Mouse (Mus musculus) layer of hippocampus, adult 8-10 months (tissue): ENCODE measurements around the gene Ccdc151. TPM values are rescaled to one million over a fixed set of nuclear protein-coding genes. Genes with fewer than 3 reads are reported as not detected.

Source experiments
- DNase-seq, 2 experiments: peaks; one replicate each; pipeline ENCODE4 v3.0.0; 2022; ENCODE audit warnings: low spot score in 2 of 2
- total RNA-seq, 4 experiments: library from RNA; stranded (reverse); gene quantifications; 2 replicates each; pipeline ENCODE4 v1.2.4; 2022

Ccdc151 gene
- total RNA-seq, 4 experiments from 2014 or later, result 6.5 to 12.3 (median 8.3) TPM

DNA sequence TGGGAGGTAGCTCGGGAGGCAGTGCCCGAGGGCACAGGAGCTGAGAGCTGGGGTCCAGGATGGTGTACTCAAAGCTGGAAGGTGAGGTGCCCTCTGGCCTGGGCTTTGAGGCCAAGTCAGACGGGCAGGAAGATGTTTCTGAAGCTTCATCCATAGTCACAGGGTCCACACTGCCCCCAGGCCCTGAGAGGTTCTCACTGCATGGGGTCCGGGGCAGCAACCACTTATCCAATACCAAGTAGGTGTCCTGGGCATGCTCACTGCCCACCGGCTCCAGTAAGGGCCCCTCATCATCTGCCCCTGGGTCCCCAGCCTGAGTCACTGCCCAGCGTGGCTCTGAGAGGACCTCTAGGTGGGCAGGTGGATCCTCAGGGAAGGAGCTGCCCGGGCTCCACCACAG is 43.2 kb downstream of the Ccdc151 start:
- no peak for DNase-seq

DNA sequence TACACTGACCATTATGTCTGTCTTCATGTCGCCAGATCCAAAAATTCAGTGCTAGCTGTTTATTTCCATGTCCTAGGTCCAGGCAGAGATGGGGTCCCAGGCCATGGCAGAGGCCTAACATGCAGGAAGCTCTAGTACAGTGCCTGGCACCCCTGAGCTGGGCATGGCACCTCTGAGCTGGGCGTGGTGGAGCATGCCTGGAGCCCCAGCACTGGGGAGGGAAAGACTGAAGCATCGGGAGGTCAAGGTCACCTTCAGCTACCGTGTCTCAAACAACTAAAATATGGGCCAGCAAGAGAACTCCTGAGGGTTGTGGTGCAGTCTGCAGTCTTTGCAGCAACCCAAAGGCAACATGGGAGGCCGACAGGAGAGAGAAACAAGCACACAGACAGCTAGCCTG is 44.1 kb downstream of the Ccdc151 start:
- DNase-seq, result no peak

DNA sequence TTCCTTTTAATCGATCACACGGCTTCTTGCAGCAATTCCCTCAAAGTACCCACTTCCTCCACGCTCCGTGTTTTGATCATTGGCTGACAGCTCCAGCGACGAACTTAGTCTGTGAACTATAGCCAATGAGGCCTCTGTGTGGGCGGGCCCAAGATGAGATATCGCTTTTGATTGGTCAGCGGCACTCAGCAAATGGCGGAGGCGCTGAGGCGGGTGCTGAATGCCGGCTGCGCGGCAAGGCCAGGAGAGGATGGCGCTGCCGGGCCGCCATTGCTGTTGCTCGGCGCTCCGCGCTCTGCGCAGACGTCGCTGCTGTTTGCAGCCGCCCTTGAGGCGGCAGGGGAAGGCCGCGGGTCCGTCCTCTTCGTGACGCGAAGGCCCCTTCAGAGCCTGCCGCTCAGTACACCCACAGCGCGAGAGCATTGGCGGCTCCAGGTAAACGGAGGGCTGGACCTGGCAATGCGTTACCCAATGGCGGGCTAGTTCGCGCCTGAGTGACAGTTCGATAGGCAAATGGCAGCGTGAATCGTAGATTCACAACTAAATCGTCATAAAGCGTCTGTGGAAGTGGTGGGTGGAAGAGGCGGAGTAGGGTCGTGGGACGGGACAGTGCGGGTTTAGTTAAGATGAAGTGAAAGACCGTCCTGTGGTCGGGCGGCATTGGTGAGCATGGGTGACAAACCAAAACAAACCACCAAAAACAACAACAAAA is 46.7 kb downstream of the Ccdc151 start, which contains the start of gene Swsap1:
TSS of gene Swsap1 (plus strand) at position 186 of the 712 bp plus-strand sequence.
- DNase-seq, result peak; percentile 99 to 100

DNA sequence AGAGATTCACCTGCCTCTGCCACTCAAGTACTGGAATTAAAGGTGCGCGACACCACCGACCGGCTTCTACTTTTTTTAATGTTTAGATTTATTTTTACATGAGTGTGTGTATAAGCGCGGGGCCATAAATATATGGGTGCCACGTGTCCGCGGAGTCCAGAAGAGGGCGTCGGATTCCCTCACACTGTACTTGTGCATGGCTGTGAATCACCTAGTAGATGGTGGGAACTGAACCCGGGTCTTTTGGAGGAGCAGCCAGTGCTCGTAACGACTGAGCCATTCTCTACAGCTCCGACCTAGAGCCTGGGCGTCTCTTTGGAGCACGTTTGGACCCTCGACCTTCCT is 47.2 kb downstream of the Ccdc151 start:
- DNase-seq, result no peak

DNA sequence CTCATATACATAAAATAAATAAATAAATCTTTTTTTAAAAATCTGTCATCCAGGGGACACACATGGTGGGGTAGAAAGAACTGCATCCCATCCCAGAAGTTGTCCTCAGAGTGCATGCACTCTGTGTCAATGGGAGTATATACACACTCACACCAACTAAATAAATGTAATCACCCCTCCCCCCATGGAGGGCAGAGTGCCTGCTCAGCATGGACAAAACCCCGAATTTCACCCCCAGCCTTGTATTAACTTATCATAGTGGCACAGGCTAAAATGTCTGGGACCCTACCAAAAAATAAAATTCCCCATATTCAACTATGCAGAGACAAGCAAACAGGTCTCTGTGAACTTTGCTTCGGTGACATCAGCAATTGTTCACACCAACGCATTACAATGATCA is 47.8 kb downstream of the Ccdc151 start:
- no peak for DNase-seq

DNA sequence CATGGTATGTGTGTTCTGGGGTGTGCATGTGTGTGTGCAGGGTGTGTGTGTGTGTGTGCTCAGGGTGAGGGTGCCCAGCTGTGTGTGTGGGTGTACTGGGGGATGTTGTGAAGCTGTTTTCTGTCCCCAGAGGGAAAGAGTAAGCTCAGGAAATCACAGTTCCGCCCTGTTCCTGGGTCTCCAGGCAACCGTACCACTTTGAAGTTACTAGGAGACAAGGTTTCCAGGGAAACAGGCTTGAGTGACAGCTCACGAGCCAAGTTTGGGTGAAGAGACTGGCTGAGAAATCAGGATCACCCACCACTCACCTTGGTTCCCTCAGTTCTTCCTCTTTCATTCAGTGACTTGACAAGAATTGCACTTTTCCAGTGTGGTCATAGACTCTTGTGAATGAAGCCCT is 48.8 kb downstream of the Ccdc151 start:
- DNase-seq, result peak; percentile 59 to 76

DNA sequence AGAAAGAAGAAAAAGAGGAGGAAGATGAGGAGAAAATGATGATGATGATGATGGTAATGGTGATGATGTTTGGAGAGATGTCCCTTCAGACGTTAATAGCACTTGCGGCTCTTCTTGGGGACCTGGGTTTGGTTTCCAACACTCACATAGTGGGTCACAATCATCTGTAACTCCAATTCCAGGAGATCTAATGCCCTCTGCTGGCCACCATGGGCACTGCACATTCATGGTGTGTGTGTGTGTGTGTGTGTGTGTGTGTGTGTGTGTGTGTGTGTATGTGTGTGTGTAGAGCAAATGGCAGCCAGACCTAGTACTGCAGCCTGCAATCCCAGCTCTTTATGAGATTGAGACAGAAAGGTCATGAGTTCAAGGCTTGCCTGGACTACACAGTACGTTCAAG is 50.5 kb downstream of the Ccdc151 start:
- DNase-seq, result peak; percentile 7 to 8

DNA sequence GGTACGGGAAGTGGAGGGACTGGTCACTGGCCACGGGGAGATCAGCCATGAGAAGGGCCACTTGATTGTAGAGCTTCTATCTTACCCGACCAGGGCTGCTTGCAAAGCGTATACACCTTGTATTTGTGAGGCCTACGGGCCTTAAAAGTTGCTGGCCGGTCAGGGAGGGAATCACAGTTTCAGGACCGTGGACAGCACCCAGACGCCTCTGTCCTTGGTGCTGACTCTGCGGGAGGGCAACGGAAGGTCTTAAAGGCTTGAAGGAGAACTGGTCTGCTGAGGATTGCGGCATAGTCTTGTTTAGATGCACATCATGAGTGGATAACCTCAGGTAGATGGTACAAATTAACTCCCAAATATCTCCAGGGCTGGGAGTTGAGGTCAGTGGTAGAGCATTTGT is 52.1 kb downstream of the Ccdc151 start:
- DNase-seq, result peak; percentile 2 to 12

DNA sequence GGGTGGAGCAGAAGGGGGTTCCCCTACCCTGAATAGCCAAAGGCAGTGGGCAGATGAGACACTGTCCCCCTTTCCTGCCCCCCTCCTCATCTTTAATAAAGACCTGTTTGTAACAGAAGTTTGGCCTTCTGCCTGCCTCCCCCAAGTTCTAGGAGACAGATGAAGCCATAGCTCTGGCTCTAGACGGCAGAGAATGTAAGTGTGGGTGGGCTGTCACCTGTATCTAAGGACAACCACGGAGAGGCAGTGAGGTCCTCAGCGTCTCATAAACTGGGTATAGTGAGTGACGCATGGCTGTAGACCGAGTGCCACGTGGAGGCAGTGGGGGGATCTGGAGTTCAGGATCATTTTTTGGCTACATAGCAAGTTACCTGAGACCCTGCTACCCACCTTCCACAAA is 53.6 kb downstream of the Ccdc151 start:
- peak in 1 of 2 experiments; percentile 40 for DNase-seq

DNA sequence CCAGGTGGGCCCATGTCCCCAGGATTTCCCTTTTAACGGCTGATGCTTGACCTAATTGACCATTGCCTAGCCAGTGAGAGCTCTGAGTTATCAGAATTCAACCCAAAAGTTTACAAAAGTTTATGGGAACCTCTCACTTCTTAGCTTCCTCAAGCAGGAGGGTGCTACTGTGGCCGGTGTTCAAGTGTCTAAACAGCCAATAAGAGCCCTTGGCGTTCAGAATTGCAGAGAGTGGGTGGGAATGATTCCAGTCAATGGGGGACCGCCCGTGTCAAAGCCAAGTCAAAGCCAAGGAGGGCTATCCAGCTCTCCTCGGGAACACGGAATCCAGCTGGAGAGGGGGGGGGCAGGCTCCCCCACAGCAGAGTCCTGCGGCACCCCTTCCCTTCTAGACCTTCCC is 54.3 kb downstream of the Ccdc151 start:
- DNase-seq, result peak in 1 of 2 experiments; percentile 5

DNA sequence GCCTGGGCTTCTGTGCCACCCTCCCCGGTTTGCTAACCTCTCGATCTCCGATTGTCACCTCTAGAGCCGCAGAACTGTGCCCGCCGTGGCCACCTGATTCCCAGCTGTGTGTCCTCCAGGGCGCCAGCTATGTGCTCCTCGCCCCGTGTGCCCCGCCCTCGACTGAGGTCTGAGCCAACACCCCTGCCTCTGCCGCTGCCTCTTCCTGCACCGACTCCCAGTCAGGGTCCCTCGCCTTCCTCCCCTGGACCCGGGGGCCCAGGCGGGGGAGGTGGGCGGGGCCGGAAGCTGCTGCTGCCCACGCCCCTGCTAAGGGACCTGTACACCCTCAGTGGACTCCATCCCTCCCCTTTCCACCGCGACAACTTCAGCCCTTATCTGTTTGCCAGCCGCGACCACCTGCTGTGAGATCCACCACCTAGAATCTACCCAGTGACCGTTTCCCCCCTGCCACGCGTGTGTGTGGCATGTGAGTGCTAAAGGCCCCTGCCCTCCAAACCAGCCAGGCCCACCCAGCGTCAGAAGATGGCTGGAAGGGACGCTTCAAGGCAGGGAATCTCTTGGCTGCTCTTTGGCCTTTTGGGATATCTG is 54.8 kb downstream of the Ccdc151 start:
- peak in 1 of 2 experiments; percentile 4 for DNase-seq

DNA sequence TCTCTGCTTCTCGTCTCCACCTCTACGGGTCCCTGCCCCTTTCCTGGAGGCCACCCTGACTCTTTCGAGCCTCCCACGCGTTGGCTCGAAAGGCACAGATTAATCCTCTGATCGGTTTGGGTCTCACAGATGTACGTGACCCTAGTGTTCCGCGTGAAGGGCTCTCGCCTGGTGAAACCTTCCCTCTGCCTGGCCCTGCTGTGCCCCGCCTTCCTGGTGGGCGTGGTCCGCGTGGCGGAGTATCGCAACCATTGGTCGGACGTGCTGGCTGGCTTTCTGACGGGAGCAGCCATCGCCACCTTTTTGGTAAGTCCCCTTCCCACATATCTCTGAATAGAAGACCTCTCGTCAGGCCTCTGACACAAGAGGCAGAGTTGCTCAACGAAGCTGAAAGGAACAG is 58.2 kb downstream of the Ccdc151 start:
- DNase-seq, result no peak

DNA sequence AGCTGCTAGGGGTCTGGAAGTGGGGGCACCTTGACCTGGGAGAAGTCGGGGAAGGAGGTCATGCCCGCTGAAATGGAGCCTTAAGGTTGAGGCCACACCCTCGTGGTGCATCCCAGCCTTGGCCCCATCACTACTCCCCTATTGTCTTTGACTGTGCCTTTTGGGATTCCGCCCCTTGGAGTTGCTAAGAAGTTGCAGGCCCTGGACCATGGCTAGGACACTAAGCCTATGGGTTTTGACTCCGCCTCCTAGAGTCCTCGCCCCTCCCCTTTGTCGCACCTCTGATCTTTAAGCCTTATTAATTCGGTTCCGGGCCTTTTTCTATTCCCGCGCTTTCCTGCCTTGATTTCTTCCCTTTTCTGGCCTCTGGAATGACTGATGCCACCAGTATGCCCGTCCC is 58.8 kb downstream of the Ccdc151 start:
- no peak for DNase-seq

DNA sequence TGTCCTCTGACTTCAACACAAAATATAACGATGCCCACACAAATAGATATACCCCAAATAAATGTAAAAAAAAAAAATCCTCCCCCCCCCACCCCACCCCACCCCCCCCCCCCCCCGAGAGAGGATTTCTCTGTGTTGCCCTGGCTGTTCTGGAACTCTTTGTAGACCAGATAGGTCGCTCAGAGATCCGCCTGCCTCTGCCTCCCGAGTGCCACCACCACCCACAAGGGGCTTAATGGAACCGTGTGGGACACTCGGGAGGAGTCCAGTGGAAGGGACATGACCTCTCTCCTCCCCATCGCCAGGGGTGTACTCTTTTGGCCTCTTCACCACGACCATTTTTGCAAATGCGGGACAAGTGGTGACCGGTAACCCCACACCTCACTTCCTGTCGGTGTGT is 59.4 kb downstream of the Ccdc151 start:
- DNase-seq, result no peak

Other genes starting within 250 kb of the Ccdc151 start
- gene Spc24, start 242.3 kb downstream of the Ccdc151 start, total RNA-seq, result 1 to 10 TPM in 2 of 4 experiments, under 1 TPM in 2; 0.45 to 4.3 (median 2.1) TPM
- gene Kank2, start 203.9 kb downstream of the Ccdc151 start, total RNA-seq, result 10 to 100 TPM in 2 of 4 experiments, 1 to 10 TPM in 2; 7.2 to 10.1 (median 9.3) TPM
- gene Angptl8, start 167.1 kb downstream of the Ccdc151 start, total RNA-seq, result not detected
- gene Dock6, start 150.0 kb downstream of the Ccdc151 start, total RNA-seq, result 10 to 100 TPM; 12.7 to 23.0 (median 19.2) TPM
- 10 to 100 TPM; 16.9 to 23.5 (median 21.1) TPM for gene Rab3d, start 84.4 kb downstream of the Ccdc151 start, total RNA-seq
- 10 to 100 TPM; 18.7 to 22.5 (median 21.8) TPM for gene Ccdc159, start 75.2 kb downstream of the Ccdc151 start, total RNA-seq
- gene Tmem205, start 75.1 kb downstream of the Ccdc151 start, total RNA-seq, result 10 to 100 TPM; 42.8 to 49.1 (median 43.5) TPM
- gene Plppr2, start 65.6 kb downstream of the Ccdc151 start, total RNA-seq, result 100 to 1,000 TPM; 229 to 244 (median 235) TPM
- gene Swsap1, start 46.9 kb downstream of the Ccdc151 start, total RNA-seq, result 10 to 100 TPM; 12.0 to 14.0 (median 13.1) TPM
- 10 to 100 TPM in 1 of 4 experiments, 1 to 10 TPM in 3; 6.6 to 11.3 (median 8.2) TPM for gene Epor, start 39.1 kb downstream of the Ccdc151 start, total RNA-seq
- 1 to 10 TPM; 2.2 to 4.2 (median 2.6) TPM for gene Rgl3, start 13.2 kb downstream of the Ccdc151 start, total RNA-seq
- gene Prkcsh, start 172 bp upstream of the Ccdc151 start, total RNA-seq, result 100 to 1,000 TPM in 3 of 4 experiments, 10 to 100 TPM in 1; 98.6 to 109 (median 104) TPM
- gene Elavl3, start 49.4 kb upstream of the Ccdc151 start, total RNA-seq, result 100 to 1,000 TPM; 126 to 166 (median 145) TPM
- gene Gm49318, start 68.6 kb upstream of the Ccdc151 start, total RNA-seq, result not detected
- gene Zfp653, start 68.7 kb upstream of the Ccdc151 start, total RNA-seq, result 10 to 100 TPM; 22.9 to 26.6 (median 23.9) TPM
- 10 to 100 TPM; 43.7 to 51.6 (median 45.7) TPM for gene Ecsit, start 82.8 kb upstream of the Ccdc151 start, total RNA-seq
- gene Cnn1, start 96.6 kb upstream of the Ccdc151 start, total RNA-seq, result 1 to 10 TPM in 3 of 4 experiments, under 1 TPM in 1; 0.63 to 3.0 (median 1.0) TPM
- 10 to 100 TPM; 55.4 to 61.7 (median 59.4) TPM for gene Elof1, start 114.5 kb upstream of the Ccdc151 start, total RNA-seq
- gene Acp5, start 133.1 kb upstream of the Ccdc151 start, total RNA-seq, result under 1 TPM in 3 of 4 experiments, not detected in 1; 0.54 to 0.98 (median 0.65) TPM
- gene Pigyl, start 154.2 kb upstream of the Ccdc151 start, total RNA-seq, result 10 to 100 TPM; 37.1 to 47.5 (median 41.4) TPM
- under 1 TPM in 3 of 4 experiments, not detected in 1; 0.11 to 0.31 (median 0.12) TPM for gene Zfp872, start 185.5 kb upstream of the Ccdc151 start, total RNA-seq
- 10 to 100 TPM; 21.2 to 23.1 (median 22.5) TPM for gene Zfp809, start 223.1 kb upstream of the Ccdc151 start, total RNA-seq